Mouse (Mus musculus) lung, embryonic 16.5 days (tissue): Measurements from ENCODE around the gene Akap7. TPM values are rescaled to one million over a fixed set of nuclear protein-coding genes. Genes with fewer than 3 reads are reported as not detected.

ENCODE experiments used
- ATAC-seq: fragments of 200-750 bp; cut with Nextera tagmentation; 2 replicates; pipeline ENCODE4 v1.8.0; 2017; ENCODE audit warnings: low read depth, mild to moderate bottlenecking, moderate library complexity
- H3K27ac ChIP-seq: fragments of 300-500 bp; sonication (generic); 2 replicates; pipeline ENCODE4 v1.5.1; 2014; ENCODE audit warnings: mild to moderate bottlenecking, control low read depth, low read length
- H3K27me3 ChIP-seq: fragments of 300-500 bp; sonication (generic); 2 replicates; pipeline ENCODE4 v1.6.1; 2014; ENCODE audit warnings: low read depth, low read length, mixed read lengths; ENCODE audit not compliant: control insufficient read depth, insufficient read depth
- H3K36me3 ChIP-seq: fragments of 300-500 bp; sonication (generic); 2 replicates; pipeline ENCODE4 v1.6.1; 2014; ENCODE audit warnings: low read length; ENCODE audit not compliant: control insufficient read depth, insufficient read depth
- H3K4me1 ChIP-seq: fragments of 300-500 bp; sonication (generic); replicated peaks from 2 replicates; pipeline ENCODE4 v1.6.1; 2014; ENCODE audit warnings: low read length, mixed read lengths; ENCODE audit not compliant: control insufficient read depth, insufficient read depth
- H3K4me2 ChIP-seq: fragments of 300-500 bp; sonication (generic); 2 replicates; pipeline ENCODE4 v1.6.1; 2014; ENCODE audit warnings: low read depth, low read length, control low read depth
- H3K4me3 ChIP-seq: fragments of 300-500 bp; sonication (generic); 2 replicates; pipeline ENCODE4 v1.5.1; 2014; ENCODE audit warnings: mild to moderate bottlenecking, low read length, control low read depth
- H3K9ac ChIP-seq: fragments of 300-500 bp; sonication (generic); 2 replicates; pipeline ENCODE4 v1.6.1; 2014; ENCODE audit warnings: low read length, control low read depth
- H3K9me3 ChIP-seq: fragments of 300-500 bp; sonication (generic); 2 replicates; pipeline ENCODE4 v1.6.1; 2016; ENCODE audit warnings: low read length; ENCODE audit not compliant: control insufficient read depth
- WGBS: fragments of 180-500 bp; shearing (Covaris S2); extraction: QIAGEN DNeasy Blood & Tissue Kit; methylation state at CpG from one replicate; pipeline ENCODE4 v1.1.7; 2014; 5-methylcytosine and 5-hydroxymethylcytosine counted together
- polyA plus RNA-seq: library from polyadenylated mRNA; unstranded; fragments of >200 nt; fragmentation: Nextera tagmentation; extraction: Ambion mirVana; gene quantifications from 2 replicates; pipeline ENCODE4 v1.2.1, GENCODE M21; 2015

Gene Akap7
- polyA plus RNA-seq, 1 experiment from 2014 or later: 20.1 TPM

- no peaks in the 10 kb centered on the region for H3K36me3 ChIP-seq
- H3K4me2 ChIP-seq: no peak overlapping the region
- no peaks in the 10 kb centered on the region for H3K9me3 ChIP-seq
- ATAC-seq: no peak
- no peak overlapping the region for H3K9ac ChIP-seq
- WGBS: 91% methylated on average over 3 of the region's 3 CpGs
- peaks cover 17% of the 10 kb centered on the region for H3K4me1 ChIP-seq
- no peak overlapping the region for H3K4me3 ChIP-seq
- no peaks in the 10 kb centered on the region for H3K27me3 ChIP-seq
- H3K27ac ChIP-seq: no peak overlapping the region
Observed at GRCm38 (mm10) chr10:25293796-25294195, 13.9 kb downstream of the Akap7 start.

- 0 out of 2 replicates have a peak, but pooled peaks cover 2% of the 10 kb centered on the region for H3K36me3 ChIP-seq
- WGBS: 47% methylated on average over 4 of the region's 4 CpGs
- H3K4me3 ChIP-seq: no peak overlapping the region
- H3K27ac ChIP-seq: 0 out of 2 replicates have a peak overlapping the region, but pooled peaks have one; percentile 30
- H3K9me3 ChIP-seq: no peaks in the 10 kb centered on the region
- no peaks in the 10 kb centered on the region for H3K27me3 ChIP-seq
- ATAC-seq: peak; percentile 94
- H3K4me1 ChIP-seq: peaks cover 3% of the 10 kb centered on the region; the same call in 1 of the 2 replicates
- H3K9ac ChIP-seq: no peak overlapping the region
- H3K4me2 ChIP-seq: no peak overlapping the region
Observed at GRCm38 (mm10) chr10:25291053-25291452, 16.6 kb downstream of the Akap7 start.

- WGBS: 49% methylated on average over 11 of the region's 11 CpGs
- H3K27ac ChIP-seq: 0 out of 2 replicates have a peak overlapping the region, but pooled peaks have one; percentile 0
- ATAC-seq: no peak
Observed at GRCm38 (mm10) chr10:25285100-25285811, 22.4 kb downstream of the Akap7 start.

DNA sequence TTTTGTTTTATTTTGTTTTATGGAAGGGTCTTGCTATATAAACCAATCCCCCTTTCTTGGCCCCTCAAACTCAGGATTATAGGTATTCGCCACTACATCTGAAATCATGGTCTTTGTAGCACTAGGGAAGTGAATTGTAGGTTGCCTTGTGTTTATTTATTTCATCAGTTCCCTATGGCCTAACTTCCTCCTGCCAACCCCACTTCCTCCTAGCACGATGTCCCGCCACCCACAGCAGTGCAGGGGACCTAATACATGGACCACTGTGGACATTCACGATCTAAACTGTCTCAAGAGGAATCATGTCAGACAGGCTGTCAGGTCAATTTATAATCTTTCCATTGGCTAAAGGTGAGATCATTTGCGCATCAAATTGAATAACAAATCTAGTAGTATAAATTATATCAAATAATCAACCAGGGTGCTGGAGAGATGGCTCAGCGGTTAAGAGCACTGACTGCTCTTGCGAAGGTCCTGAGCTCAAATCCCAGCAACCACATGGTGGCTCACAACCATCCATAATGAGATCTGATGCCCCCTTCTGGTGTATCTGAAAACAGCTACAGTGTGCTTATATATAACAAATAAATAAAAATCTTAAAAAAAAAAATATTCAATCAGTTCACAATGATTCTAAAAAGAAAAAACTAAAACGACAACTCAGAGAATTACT lies 23.1 kb downstream of the Akap7 start:
- 85% methylated on average over 8 of the region's 8 CpGs for WGBS
- no peak overlapping the region for H3K9ac ChIP-seq
- no peaks in the 10 kb centered on the region for H3K27me3 ChIP-seq
- H3K9me3 ChIP-seq: no peaks in the 10 kb centered on the region
- no peak overlapping the region for H3K27ac ChIP-seq
- no peak overlapping the region for H3K4me2 ChIP-seq
- ATAC-seq: no peak
- H3K4me3 ChIP-seq: no peak overlapping the region
- 0 out of 2 replicates have a peak, but pooled peaks cover under 1% of the 10 kb centered on the region for H3K4me1 ChIP-seq
- 0 out of 2 replicates have a peak, but pooled peaks cover 2% of the 10 kb centered on the region for H3K36me3 ChIP-seq

More at GRCm38 (mm10) chr10:25285100-25285811, 22.4 kb downstream of the Akap7 start:
- Histone ChIP-seq H3K9me3 (no peaks in the 10 kb centered on the region), H3K27me3 (no peaks in the 10 kb centered on the region), H3K9ac (no peak overlapping the region), H3K36me3 (0 out of 2 replicates have a peak, but pooled peaks cover 2% of the 10 kb centered on the region), H3K4me3 (no peak overlapping the region), H3K4me1 (no peaks in the 10 kb centered on the region), H3K4me2 (no peak overlapping the region)

- no peak overlapping the region for H3K9ac ChIP-seq
- H3K4me1 ChIP-seq: 0 out of 2 replicates have a peak, but pooled peaks cover 3% of the 10 kb centered on the region
- 59% methylated on average over 7 of the region's 7 CpGs for WGBS
- no peak overlapping the region for H3K4me2 ChIP-seq
- H3K36me3 ChIP-seq: 0 out of 2 replicates have a peak, but pooled peaks cover 2% of the 10 kb centered on the region
- no peaks in the 10 kb centered on the region for H3K9me3 ChIP-seq
- no peaks in the 10 kb centered on the region for H3K27me3 ChIP-seq
- no peak overlapping the region for H3K4me3 ChIP-seq
- H3K27ac ChIP-seq: no peak overlapping the region
- peak; percentile 54 for ATAC-seq
Observed at GRCm38 (mm10) chr10:25283397-25283796, 24.3 kb downstream of the Akap7 start.

GRCm38 (mm10) chr10:25280141-25280540 lies 27.5 kb downstream of the Akap7 start:
- Histone ChIP-seq H3K27me3 (no peaks in the 10 kb centered on the region), H3K4me3 (no peak overlapping the region), H3K4me2 (no peak overlapping the region), H3K27ac (peak overlapping the region; percentile 68), H3K9ac (no peak overlapping the region), H3K4me1 (peaks cover 9% of the 10 kb centered on the region), H3K36me3 (no peaks in the 10 kb centered on the region), H3K9me3 (no peaks in the 10 kb centered on the region)
- ATAC-seq: no peak
- WGBS: 50% methylated on average over 5 of the region's 5 CpGs

GRCm38 (mm10) chr10:25279406-25279805 lies 28.3 kb downstream of the Akap7 start:
- H3K4me2 ChIP-seq: no peak overlapping the region
- 68% methylated on average over 3 of the region's 3 CpGs for WGBS
- H3K27me3 ChIP-seq: no peaks in the 10 kb centered on the region
- H3K27ac ChIP-seq: no peak overlapping the region
- ATAC-seq: no peak
- H3K9ac ChIP-seq: no peak overlapping the region
- no peak overlapping the region for H3K4me3 ChIP-seq
- no peaks in the 10 kb centered on the region for H3K36me3 ChIP-seq
- peaks cover 11% of the 10 kb centered on the region for H3K4me1 ChIP-seq
- H3K9me3 ChIP-seq: no peaks in the 10 kb centered on the region

DNA sequence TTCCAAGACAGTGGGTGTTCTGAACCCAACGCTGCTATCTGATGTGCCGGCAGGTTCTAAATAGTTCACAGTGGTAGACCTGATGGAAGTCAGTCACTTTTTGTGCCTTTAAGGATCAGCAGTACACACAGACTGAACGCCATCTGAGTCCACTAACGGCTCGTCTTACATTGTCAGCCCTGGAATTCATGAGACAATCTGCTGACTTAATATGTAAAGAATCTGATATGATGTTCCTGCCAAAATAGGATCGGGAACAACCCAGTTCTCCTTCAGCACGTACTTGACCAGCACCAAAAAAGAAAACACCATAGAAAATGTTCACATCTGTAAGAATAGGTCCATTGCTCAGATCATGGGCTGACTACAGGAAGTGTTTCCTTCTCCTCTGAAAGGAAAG lies 32.2 kb downstream of the Akap7 start:
- Histone ChIP-seq H3K4me1 (peaks cover 11% of the 10 kb centered on the region), H3K27me3 (no peaks in the 10 kb centered on the region), H3K4me3 (no peak overlapping the region), H3K9ac (no peak overlapping the region), H3K27ac (peak overlapping the region; percentile 34; the same call in 1 of the 2 replicates), H3K9me3 (no peaks in the 10 kb centered on the region), H3K36me3 (no peaks in the 10 kb centered on the region), H3K4me2 (no peak overlapping the region)
- peak; percentile 84 for ATAC-seq
- 57% methylated on average over 7 of the region's 7 CpGs for WGBS

DNA sequence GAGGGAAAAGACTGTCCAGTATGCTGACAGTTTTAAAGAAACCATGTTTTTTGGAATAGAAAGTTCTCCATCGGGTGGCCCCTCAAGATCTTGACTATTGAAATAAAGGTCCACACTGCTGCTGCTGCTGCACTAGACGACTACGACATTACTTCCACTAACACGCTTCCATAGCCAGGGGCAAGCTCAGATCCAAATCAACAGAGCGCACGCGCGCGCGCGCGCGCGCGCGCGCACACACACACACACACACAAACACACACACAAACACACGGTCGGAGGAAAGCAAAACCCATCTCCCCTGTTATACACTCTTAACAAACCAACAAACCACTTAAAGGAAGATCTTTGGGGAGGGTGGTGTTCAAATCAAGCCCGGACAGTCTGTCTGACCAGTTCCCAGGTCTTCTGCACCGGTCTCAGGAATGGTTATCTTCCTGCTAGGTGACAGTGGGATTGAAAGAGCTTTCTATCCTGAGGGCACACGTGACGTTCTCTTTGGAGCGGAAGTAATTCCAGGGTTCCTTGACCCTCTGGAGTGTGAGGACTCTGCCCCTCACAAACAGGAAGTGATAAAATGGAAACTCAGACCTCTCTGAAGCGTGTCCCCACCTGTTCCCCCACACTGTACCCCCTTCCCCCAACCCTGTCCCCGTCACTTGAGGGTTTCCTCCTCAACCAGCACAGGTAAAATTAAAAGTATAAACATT lies 32.9 kb downstream of the Akap7 start:
- Histone ChIP-seq H3K27ac (peak overlapping the region; percentile 34; the same call in 1 of the 2 replicates), H3K27me3 (no peaks in the 10 kb centered on the region), H3K4me2 (no peak overlapping the region), H3K9me3 (no peaks in the 10 kb centered on the region), H3K9ac (no peak overlapping the region), H3K4me3 (no peak overlapping the region), H3K36me3 (0 out of 2 replicates have a peak, but pooled peaks cover 2% of the 10 kb centered on the region), H3K4me1 (peaks cover 11% of the 10 kb centered on the region)
- 81% methylated on average over 26 of the region's 26 CpGs for WGBS
- ATAC-seq: no peak
